Mouse (Mus musculus): Measurements from ENCODE around the gene Tead1. TPM values are rescaled to one million over a fixed set of nuclear protein-coding genes. Genes with fewer than 3 reads are reported as not detected.

Gene Tead1
- 0.18 TPM for total RNA-seq (2023)

GRCm38 (mm10) chr7:112679171-112679512 is at the start of gene Tead1:
TSS of gene Tead1 (plus strand) at chr7:112679318.

GRCm38 (mm10) chr7:112953777-112954291 is 274.7 kb downstream of the Tead1 start, which contains the start of gene Rassf10:
TSS of gene Rassf10 (plus strand) at chr7:112953962.

Measured in CD4-positive naive resting alpha-beta T cell, adult 76 days (primary cell).